Comparison of ENCODE assay signal across 8 mouse cellular contexts in the genomic region with DNA sequence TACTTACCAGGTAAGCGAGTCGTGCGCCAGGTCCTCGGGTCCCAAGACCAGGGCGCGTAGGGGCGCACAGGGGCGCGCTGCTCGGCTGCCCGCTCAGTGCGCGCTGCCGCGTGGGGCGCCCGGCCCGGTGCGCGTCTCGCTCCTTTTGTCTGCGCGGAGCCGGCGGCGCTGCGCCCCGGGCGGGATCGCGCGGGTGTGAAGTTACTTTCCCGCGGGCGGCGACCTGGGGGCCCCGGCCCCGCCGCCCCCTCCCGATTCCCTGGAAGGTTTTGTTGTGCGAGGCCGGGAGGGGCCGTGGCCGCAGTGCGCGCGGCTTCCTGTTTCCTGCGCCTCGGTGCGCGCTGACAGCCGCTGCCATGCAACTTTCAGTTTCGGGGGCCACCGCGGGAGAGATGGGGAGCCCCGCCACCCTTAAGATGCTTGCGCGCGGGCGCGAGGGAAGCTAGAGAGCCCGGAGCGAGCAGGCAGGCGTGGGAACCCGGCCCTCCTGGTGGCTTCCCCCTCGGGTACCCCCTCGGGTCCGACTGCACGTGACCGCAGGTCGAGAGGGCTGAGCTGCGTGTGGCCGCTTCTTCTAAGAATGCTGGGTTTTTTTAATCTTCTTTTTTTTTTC.
DNase-seq lines count a peak whose midpoint lies in the region; ATAC-seq and TF ChIP-seq lines count a peak whose summit lies in the region.

No protein-coding gene starts in this region.

- intact Hi-C loops in heart, postnatal 25 days (cut with DNase I) = loop anchor here (2.0 to 5.0 kb wide), 3 partner anchors 16 to 122 kb away; no protein-coding TSS in a partner anchor

- no peaks in the 10 kb centered on the region for H3K27me3 ChIP-seq in C2C12 (ENCODE audit: control insufficient read depth, insufficient read depth, insufficient read length)
- no peaks in the 10 kb centered on the region; the same call in 1 of the 2 replicates for H3K27me3 ChIP-seq in embryonic facial prominence, embryonic 14.5 days (replicated peaks; ENCODE audit: control insufficient read depth, insufficient read depth, low read length)
- H3K27me3 ChIP-seq in megakaryocyte, embryonic 14.5 days (replicated peaks) = no peaks in the 10 kb centered on the region
- no peaks in the 10 kb centered on the region for H3K27me3 ChIP-seq in spleen, adult 2 months (ENCODE audit: control insufficient read depth, insufficient read depth, low read length)

- H3ac ChIP-seq in C2C12 (ENCODE audit: control insufficient read depth, insufficient read length, low read depth) = peak overlapping the region; percentile 84

- peaks cover 51% of the 10 kb centered on the region for H3K79me2 ChIP-seq in C2C12 (ENCODE audit: control insufficient read depth, insufficient read depth)

- peaks cover 50% of the 10 kb centered on the region for H3K4me1 ChIP-seq in embryonic facial prominence, embryonic 14.5 days (ENCODE audit: control insufficient read depth, insufficient read depth, low read length)
- H3K4me1 ChIP-seq in megakaryocyte, embryonic 14.5 days = peaks cover 62% of the 10 kb centered on the region
- peaks cover 35% of the 10 kb centered on the region for H3K4me1 ChIP-seq in spleen, adult 2 months (ENCODE audit: control insufficient read depth, insufficient read depth, insufficient read length)

- DNase-seq in NIH3T3 (ENCODE audit: low read depth) = peak; percentile 43
- DNase-seq in embryonic facial prominence, embryonic 14.5 days (ENCODE audit: low spot score) = no peak
- DNase-seq in heart, postnatal 25 days (ENCODE audit: low spot score) = peak; percentile 55
- peak; percentile 66 to 76 for DNase-seq in kidney, postnatal 4 days
- DNase-seq in spleen, adult 2 months (ENCODE audit: low read depth in 1 of 2, low spot score in 2 of 2) = peak; percentile 68 to 91
- DNase-seq in ovary, postnatal 10 days (ENCODE audit: low spot score) = no peak

- ATAC-seq in embryonic facial prominence, embryonic 14.5 days (ENCODE audit: low read depth) = no peak

- H3K4me2 ChIP-seq in embryonic facial prominence, embryonic 14.5 days (ENCODE audit: low read depth, low read length) = peak overlapping the region; percentile 99

- H3K9me3 ChIP-seq in embryonic facial prominence, embryonic 14.5 days (ENCODE audit: control insufficient read depth, low read length) = no peaks in the 10 kb centered on the region
- no peaks in the 10 kb centered on the region for H3K9me3 ChIP-seq in megakaryocyte, embryonic 14.5 days

- H3K4me3 ChIP-seq in C2C12 (ENCODE audit: insufficient read depth, poor library complexity, severe bottlenecking) = peak overlapping the region; percentile 55
- peak overlapping the region; percentile 74 for H3K4me3 ChIP-seq in embryonic facial prominence, embryonic 14.5 days (ENCODE audit: low read depth, low read length)
- peak overlapping the region; percentile 100 for H3K4me3 ChIP-seq in megakaryocyte, embryonic 14.5 days (replicated peaks)
- peak overlapping the region; percentile 92 for H3K4me3 ChIP-seq in spleen, adult 2 months (ENCODE audit: extremely low read depth, insufficient read depth, insufficient read length)

- peak overlapping the region; percentile 79 for H3K9ac ChIP-seq in embryonic facial prominence, embryonic 14.5 days (ENCODE audit: low read depth, low read length)

- no peak for TF ChIP-seq CTCF in C2C12 (IDR thresholded peaks at IDR 0.05; ENCODE audit: control insufficient read depth, insufficient read depth, insufficient read length)
- no peak for TF ChIP-seq CTCF in spleen, adult 2 months (IDR thresholded peaks at IDR 0.05; ENCODE audit: extremely low read depth, insufficient read depth, insufficient read length, insufficient replicate concordance)

- under 1% methylated on average over 48 of the region's 73 CpGs for WGBS in embryonic facial prominence, embryonic 14.5 days
- WGBS in spleen, adult 2 months = under 1% methylated on average over 73 of the region's 73 CpGs

- peaks cover 10% of the 10 kb centered on the region for H3K79me3 ChIP-seq in C2C12 (ENCODE audit: low read depth)

- H3K27ac ChIP-seq in embryonic facial prominence, embryonic 14.5 days (replicated peaks; ENCODE audit: low read depth, low read length) = peak overlapping the region; percentile 91
- peak overlapping the region; percentile 93 for H3K27ac ChIP-seq in spleen, adult 2 months (ENCODE audit: insufficient read depth, low read length)

- no peaks in the 10 kb centered on the region for H3K36me3 ChIP-seq in C2C12 (ENCODE audit: control insufficient read depth, insufficient read depth)
- no peaks in the 10 kb centered on the region for H3K36me3 ChIP-seq in embryonic facial prominence, embryonic 14.5 days (ENCODE audit: control insufficient read depth, insufficient read depth, low read length)
- peaks cover 45% of the 10 kb centered on the region for H3K36me3 ChIP-seq in megakaryocyte, embryonic 14.5 days (replicated peaks; ENCODE audit: low read length)
- H3K36me3 ChIP-seq in spleen, adult 2 months (ENCODE audit: control insufficient read depth, insufficient read depth, low read length) = no peaks in the 10 kb centered on the region

- no peak for TF ChIP-seq POLR2A in spleen, adult 2 months (IDR thresholded peaks at IDR 0.05; ENCODE audit: low read depth, low read length)

TF ChIP-seq in C2C12, 6 proteins besides CTCF, POLR2A, EP300 and RAD21:
- TF ChIP-seq USF1 (IDR thresholded peaks at IDR 0.05; ENCODE audit: low read depth) = peak; percentile 44
- no peak for TF ChIP-seq MYOD1 (IDR thresholded peaks at IDR 0.05; ENCODE audit: control insufficient read depth, insufficient read length, low read depth)

Comparison
In these comparisons a context has a peak if more than half of its experiments do, and no peak if none do; other contexts are left out.
1. DNase-seq: peak in NIH3T3 (single experiment), heart, postnatal 25 days (single experiment), kidney, postnatal 4 days (2 of 2) and spleen, adult 2 months (2 of 2); none in embryonic facial prominence, embryonic 14.5 days (single experiment) and ovary, postnatal 10 days (single experiment).
2. Peak in every context shown above with its lines, with median percentiles within 50 percentile points of each other: H3K4me3 ChIP-seq.